Mouse (Mus musculus) myocyte (in vitro differentiated cells): Measurements from ENCODE around the gene Ap5s1. TPM values are rescaled to one million over a fixed set of nuclear protein-coding genes. Genes with fewer than 3 reads are reported as not detected.

ENCODE experiments used
- H3K27me3 ChIP-seq: one replicate; pipeline ENCODE4 v1.6.1; 2011; ENCODE audit not compliant: control insufficient read depth, insufficient read depth, insufficient read length
- H3K36me3 ChIP-seq: one replicate; pipeline ENCODE4 v1.6.1; 2011; ENCODE audit not compliant: control insufficient read depth, insufficient read depth
- H3K4me2 ChIP-seq: one replicate; pipeline ENCODE4 v1.6.1; 2011; ENCODE audit warnings: low read depth, control low read depth
- H3K4me3 ChIP-seq: one replicate; pipeline ENCODE4 v1.5.1; 2011; ENCODE audit warnings: mild to moderate bottlenecking, control low read depth, moderate library complexity
- H3K79me2 ChIP-seq: one replicate; pipeline ENCODE4 v1.6.1; 2011; ENCODE audit not compliant: control insufficient read depth, insufficient read depth
- H3ac ChIP-seq: one replicate; pipeline ENCODE4 v1.6.1; 2011; ENCODE audit not compliant: control insufficient read depth, insufficient read length
- CEBPB ChIP-seq: IDR thresholded peaks from 2 replicates; pipeline ENCODE4 v1.6.1; 2011; ENCODE audit warnings: mild to moderate bottlenecking, moderate library complexity; ENCODE audit not compliant: poor library complexity, insufficient read depth, severe bottlenecking
- E2F4 ChIP-seq: IDR thresholded peaks from one replicate; pipeline ENCODE4 v1.6.1; 2011; ENCODE audit warnings: mild to moderate bottlenecking, control low read depth, moderate library complexity; ENCODE audit not compliant: insufficient read depth
- MAX ChIP-seq: IDR thresholded peaks from one replicate; pipeline ENCODE4 v1.6.1; 2011; ENCODE audit warnings: low read depth, mild to moderate bottlenecking, control low read depth
- MYOD1 ChIP-seq, 3 experiments: IDR thresholded peaks; one replicate each; pipeline ENCODE4 v1.6.1; 2011; ENCODE audit warnings: control low read depth in 2 of 3, low read depth in 2 of 3, mild to moderate bottlenecking in 2 of 3, moderate library complexity in 1 of 3; ENCODE audit not compliant: insufficient read length in 2 of 3, control insufficient read depth in 1 of 3
- MYOG ChIP-seq, 3 experiments: IDR thresholded peaks; one replicate each; pipeline ENCODE4 v1.6.1; 2011; ENCODE audit warnings: control low read depth in 2 of 3, low read depth in 2 of 3, mild to moderate bottlenecking in 2 of 3; ENCODE audit not compliant: insufficient read length in 2 of 3, control insufficient read depth in 1 of 3, insufficient read depth in 1 of 3
- POLR2A ChIP-seq: IDR thresholded peaks from one replicate; pipeline ENCODE4 v1.6.1; 2011; ENCODE audit warnings: low read depth, mild to moderate bottlenecking, control low read depth, moderate library complexity; ENCODE audit not compliant: insufficient read length
- POLR2AphosphoS2 ChIP-seq: IDR thresholded peaks from one replicate; pipeline ENCODE4 v1.6.1; 2011; ENCODE audit warnings: low read depth, control low read depth; ENCODE audit not compliant: insufficient read length
- REST ChIP-seq: IDR thresholded peaks from one replicate; pipeline ENCODE4 v1.6.1; 2011; ENCODE audit warnings: mild to moderate bottlenecking, control low read depth, moderate library complexity; ENCODE audit not compliant: insufficient read depth, insufficient read length
- SRF ChIP-seq: IDR thresholded peaks from one replicate; pipeline ENCODE4 v1.6.1; 2011; ENCODE audit warnings: low read depth; ENCODE audit not compliant: control insufficient read depth, insufficient read length
- TCF12 ChIP-seq: IDR thresholded peaks from one replicate; pipeline ENCODE4 v1.6.1; 2011; ENCODE audit warnings: mild to moderate bottlenecking, control low read depth; ENCODE audit not compliant: poor library complexity, insufficient read depth, severe bottlenecking
- TCF3 ChIP-seq: IDR thresholded peaks from one replicate; pipeline ENCODE4 v1.6.1; 2011; ENCODE audit warnings: low read depth, control low read depth; ENCODE audit not compliant: insufficient read length
- USF1 ChIP-seq: IDR thresholded peaks from one replicate; pipeline ENCODE4 v1.6.1; 2011; ENCODE audit warnings: low read depth, mild to moderate bottlenecking, control low read depth, moderate library complexity
- polyA plus RNA-seq: library from polyadenylated mRNA; unstranded; fragments of >200 nt; fragmentation: generic; extraction: Trizol; gene quantifications from one replicate; pipeline ENCODE4 v1.2.1, GENCODE M21; 2012; ENCODE audit warnings: missing spikeins

Gene Ap5s1
- polyA plus RNA-seq, 1 experiment = 33.6 TPM

DNA sequence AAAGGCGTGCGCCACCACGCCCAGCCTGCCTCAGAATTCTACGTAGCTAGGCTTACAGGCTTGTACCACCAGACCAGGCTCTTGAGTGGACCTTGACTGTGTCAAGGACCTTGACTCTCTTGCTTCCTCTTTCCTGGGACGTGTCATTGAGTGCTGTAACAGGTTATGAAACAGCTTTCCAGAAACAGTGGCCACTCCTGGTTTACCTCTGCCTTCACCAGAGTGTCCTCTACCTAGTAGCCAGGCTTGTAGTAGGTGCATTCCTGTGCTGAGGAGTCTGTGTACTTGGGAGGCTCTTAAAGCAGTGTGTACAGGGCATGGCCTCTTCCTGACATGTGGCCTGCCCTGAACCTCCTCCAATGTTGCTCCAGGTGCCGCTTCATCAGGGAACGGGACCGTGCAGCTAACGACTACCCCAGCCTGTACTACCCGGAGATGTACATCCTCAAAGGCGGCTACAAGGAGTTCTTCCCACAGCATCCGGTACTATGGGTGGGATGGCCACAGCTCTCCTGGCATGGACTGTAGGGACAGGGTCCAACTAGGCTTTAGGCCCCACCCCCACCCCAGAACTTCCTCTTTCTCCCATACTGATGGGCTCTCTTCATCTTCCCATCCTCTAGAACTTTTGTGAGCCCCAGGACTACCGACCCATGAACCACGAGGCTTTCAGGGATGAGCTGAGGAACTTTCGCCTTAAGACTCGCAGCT lies 10.1 kb upstream of the Ap5s1 start:
- peaks cover 70% of the 10 kb centered on the region for H3K36me3 ChIP-seq
- no peak overlapping the region for H3K4me3 ChIP-seq
- H3K4me2 ChIP-seq = no peak overlapping the region
- TF ChIP-seq POLR2AphosphoS2 = no peak
- TF ChIP-seq TCF3 = no peak
- no peak for TF ChIP-seq MYOD1 (IDR thresholded peaks at IDR 0.05; ENCODE audit: control insufficient read depth in 1 of 3, insufficient read length in 2 of 3, low read depth in 2 of 3)
- TF ChIP-seq TCF12 = no peak
- no peak for TF ChIP-seq SRF
- no peak for TF ChIP-seq MYOG (IDR thresholded peaks at IDR 0.05; ENCODE audit: control insufficient read depth in 1 of 3, insufficient read depth in 1 of 3, insufficient read length in 2 of 3, low read depth in 2 of 3)
- H3ac ChIP-seq = no peak overlapping the region
- no peaks in the 10 kb centered on the region for H3K27me3 ChIP-seq
- no peaks in the 10 kb centered on the region for H3K79me2 ChIP-seq

GRCm38 (mm10) chr2:131200710-131201109 lies 6.2 kb upstream of the Ap5s1 start:
- no peak overlapping the region for H3ac ChIP-seq
- H3K27me3 ChIP-seq = no peaks in the 10 kb centered on the region
- H3K36me3 ChIP-seq = peaks cover 39% of the 10 kb centered on the region
- TF ChIP-seq CEBPB = no peak
- no peak for TF ChIP-seq MYOD1 (IDR thresholded peaks at IDR 0.05; ENCODE audit: control insufficient read depth in 1 of 3, insufficient read length in 2 of 3, low read depth in 2 of 3)
- TF ChIP-seq MYOG (IDR thresholded peaks at IDR 0.05; ENCODE audit: control insufficient read depth in 1 of 3, insufficient read depth in 1 of 3, insufficient read length in 2 of 3, low read depth in 2 of 3) = no peak
- no peak for TF ChIP-seq USF1
- TF ChIP-seq POLR2A = no peak
- no peak for TF ChIP-seq MAX
- H3K4me2 ChIP-seq = no peak overlapping the region
- H3K4me3 ChIP-seq = no peak overlapping the region
- H3K79me2 ChIP-seq = no peaks in the 10 kb centered on the region

- TF ChIP-seq TCF12 = no peak
- TF ChIP-seq POLR2AphosphoS2 = peak; percentile 78
- Histone ChIP-seq H3K4me2 (no peak overlapping the region), H3K4me3 (no peak overlapping the region), H3ac (no peak overlapping the region), H3K79me2 (no peaks in the 10 kb centered on the region), H3K36me3 (peaks cover 37% of the 10 kb centered on the region), H3K27me3 (no peaks in the 10 kb centered on the region)
Measured at GRCm38 (mm10) chr2:131201262-131201661, 5.6 kb upstream of the Ap5s1 start.

- no peak overlapping the region for H3ac ChIP-seq
- TF ChIP-seq POLR2AphosphoS2 (peak; percentile 54), MYOD1 (IDR thresholded peaks at IDR 0.05; ENCODE audit: control insufficient read depth in 1 of 3, insufficient read length in 2 of 3, low read depth in 2 of 3) (no peak)
- H3K79me2 ChIP-seq = no peaks in the 10 kb centered on the region
- H3K36me3 ChIP-seq = peaks cover 14% of the 10 kb centered on the region
- no peaks in the 10 kb centered on the region for H3K27me3 ChIP-seq
- H3K4me2 ChIP-seq = peak overlapping the region; percentile 53
- H3K4me3 ChIP-seq = no peak overlapping the region
Measured at GRCm38 (mm10) chr2:131203816-131204409, 3.0 kb upstream of the Ap5s1 start.

DNA sequence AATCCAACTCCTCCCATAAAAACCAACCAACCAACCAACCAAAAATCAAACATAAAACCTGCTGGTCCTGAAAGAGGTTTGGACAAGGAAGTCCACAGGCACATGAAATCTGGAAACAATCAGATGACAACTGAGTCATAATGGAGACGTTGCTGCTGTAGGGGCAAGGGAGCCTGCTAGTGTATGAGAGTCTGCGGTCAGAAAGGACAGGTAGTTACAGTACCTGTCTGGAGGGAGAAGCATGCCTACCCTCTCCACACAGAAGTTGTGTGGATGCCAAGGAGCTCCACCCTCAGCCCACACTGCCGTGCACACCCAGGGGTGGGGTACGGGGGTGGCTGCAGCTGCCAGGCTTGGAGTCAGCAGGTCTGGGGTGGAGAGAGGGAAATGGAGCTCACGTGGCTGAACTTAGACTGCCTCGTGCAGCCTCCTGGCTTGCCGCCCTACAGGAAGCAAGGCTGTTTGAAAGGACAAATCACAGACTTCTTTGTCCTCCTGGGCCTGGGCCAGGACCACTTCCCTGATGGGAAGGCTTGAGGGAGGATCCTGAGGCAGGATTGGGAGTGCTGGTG lies 2.4 kb upstream of the Ap5s1 start:
- no peaks in the 10 kb centered on the region for H3K79me2 ChIP-seq
- H3K4me3 ChIP-seq = no peak overlapping the region
- peak overlapping the region; percentile 59 for H3K4me2 ChIP-seq
- TF ChIP-seq MYOD1 (IDR thresholded peaks at IDR 0.05; ENCODE audit: control insufficient read depth in 1 of 3, insufficient read length in 2 of 3, low read depth in 2 of 3) = peak in 2 of 3 experiments; percentile 90 to 99
- TF ChIP-seq POLR2A = peak; percentile 49
- TF ChIP-seq TCF12 = peak; percentile 64
- TF ChIP-seq REST = no peak
- no peak for TF ChIP-seq CEBPB
- peak; percentile 67 for TF ChIP-seq TCF3
- peak; percentile 94 for TF ChIP-seq POLR2AphosphoS2
- peak; percentile 23 for TF ChIP-seq E2F4
- TF ChIP-seq MYOG (IDR thresholded peaks at IDR 0.05; ENCODE audit: control insufficient read depth in 1 of 3, insufficient read depth in 1 of 3, insufficient read length in 2 of 3, low read depth in 2 of 3) = peak; percentile 61 to 98 (median 81)
- TF ChIP-seq SRF = no peak
- peak; percentile 29 for TF ChIP-seq USF1
- TF ChIP-seq MAX = no peak
- peaks cover 8% of the 10 kb centered on the region for H3K36me3 ChIP-seq
- no peak overlapping the region for H3ac ChIP-seq
- no peaks in the 10 kb centered on the region for H3K27me3 ChIP-seq
